ENCODE assay signal across 9 mouse cellular contexts in the genomic region with DNA sequence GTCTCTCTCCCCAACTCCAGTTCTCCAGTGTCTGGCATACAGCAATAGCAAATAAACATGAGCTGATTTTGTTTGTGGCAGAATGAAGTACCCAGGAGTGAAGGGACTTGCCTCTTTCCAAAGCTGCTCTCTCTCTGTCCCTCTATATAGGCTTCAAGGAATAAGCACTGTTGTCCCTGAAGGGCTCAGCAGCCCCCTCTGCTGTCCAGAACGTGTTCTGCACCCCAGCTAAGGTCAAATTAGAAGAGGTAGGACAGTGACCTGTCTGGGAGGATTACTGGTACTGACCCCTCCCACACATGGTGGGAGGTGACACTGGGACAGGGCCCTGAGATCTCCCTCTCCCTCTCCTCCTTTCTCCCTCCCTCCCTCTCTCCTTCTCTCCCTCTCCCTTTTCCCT.
A peak's percentile ranks its signal among the peaks of the same experiment; 100 is the strongest.
DNase-seq lines count a peak whose midpoint lies in the region; ATAC-seq and TF ChIP-seq lines count a peak whose summit lies in the region.
"Had no signal": no experiment of that assay in that cellular context is flagged by ENCODE, and none has a peak within 500 bp of the region (broad histone marks: within the 10 kb centered on the region; RNA-seq: fewer than 3 reads in every experiment).

No protein-coding gene starts in this region.

- no peak overlapping the region for H3K4me3 ChIP-seq in heart, adult 2 months
- H3K4me3 ChIP-seq in heart, embryonic 12.5 days: no peak overlapping the region
- H3K4me3 ChIP-seq in cortical plate, adult 2 months (ENCODE audit: insufficient read depth, low read length): no peak overlapping the region
- no peak overlapping the region for H3K4me3 ChIP-seq in testis, adult 2 months (ENCODE audit: control insufficient read depth, low read depth, low read length)
- H3K4me3 ChIP-seq: neural tube, embryonic 12.5 days had no signal

- intact Hi-C loops in heart, adult 2 months (cut with DNase I): no loop called here

- no peak overlapping the region for H3K4me2 ChIP-seq in heart, embryonic 12.5 days
- H3K4me2 ChIP-seq: neural tube, embryonic 12.5 days had no signal

- peak; percentile 79 for TF ChIP-seq CTCF in heart, adult 2 months (IDR thresholded peaks at IDR 0.05)
- TF ChIP-seq CTCF in cortical plate, adult 2 months (IDR thresholded peaks at IDR 0.05; ENCODE audit: extremely low read depth, insufficient read depth, low read length): peak; percentile 47
- TF ChIP-seq CTCF in testis, adult 2 months (IDR thresholded peaks at IDR 0.05; ENCODE audit: control insufficient read depth, insufficient read depth, insufficient replicate concordance, low read depth, low read length): peak; percentile 69; the same call in 1 of the 2 replicates

- 0% methylated on average over 1 of the region's 1 CpGs for WGBS in heart, adult 2 months
- WGBS in heart, embryonic 12.5 days: 0% methylated on average over 1 of the region's 1 CpGs

- no peak for TF ChIP-seq EP300 in heart, adult 2 months (IDR thresholded peaks at IDR 0.05; ENCODE audit: insufficient read depth, low read depth, low read length)

- peaks cover 4% of the 10 kb centered on the region; the same call in 1 of the 2 replicates for H3K4me1 ChIP-seq in heart, adult 2 months (ENCODE audit: control insufficient read depth, insufficient read depth, low read length)
- peaks cover 21% of the 10 kb centered on the region for H3K4me1 ChIP-seq in heart, embryonic 12.5 days (replicated peaks)
- peaks cover 2% of the 10 kb centered on the region for H3K4me1 ChIP-seq in cortical plate, adult 2 months (ENCODE audit: control insufficient read depth, insufficient read depth, low read length)
- peaks cover 8% of the 10 kb centered on the region for H3K4me1 ChIP-seq in testis, adult 2 months (ENCODE audit: control insufficient read depth, insufficient read depth, low read length)

- peak; percentile 62 to 80 for DNase-seq in heart, adult 2 months
- DNase-seq in T-cell, adult 2 months (ENCODE audit: low spot score): peak; percentile 10
- peak; percentile 38 to 66 for DNase-seq in heart, adult 9 months (ENCODE audit: low spot score in 2 of 2)
- peak; percentile 44 to 57 for DNase-seq in layer of hippocampus, postnatal 10 days (ENCODE audit: low spot score in 2 of 2)
- peak; percentile 69 to 75 for DNase-seq in lung, postnatal 4 days

- no peaks in the 10 kb centered on the region; the same call in 1 of the 2 replicates for H3K27me3 ChIP-seq in heart, adult 2 months (ENCODE audit: control insufficient read depth, insufficient read depth, low read length)
- peaks cover 7% of the 10 kb centered on the region; the same call in 1 of the 2 replicates for H3K27me3 ChIP-seq in heart, embryonic 12.5 days (replicated peaks)
- no peaks in the 10 kb centered on the region for H3K27me3 ChIP-seq in testis, adult 2 months (ENCODE audit: control insufficient read depth, insufficient read depth, low read length)

- H3K9me3 ChIP-seq in heart, embryonic 12.5 days (replicated peaks): no peaks in the 10 kb centered on the region
- H3K9me3 ChIP-seq: neural tube, embryonic 12.5 days had no signal

- no peaks in the 10 kb centered on the region for H3K79me2 ChIP-seq in heart, adult 2 months (replicated peaks; ENCODE audit: control insufficient read depth, insufficient read depth, low read length)

- no peak for TF ChIP-seq POLR2A in heart, adult 2 months (IDR thresholded peaks at IDR 0.05; ENCODE audit: insufficient read depth, low read depth, low read length)
- TF ChIP-seq POLR2A in cortical plate, adult 2 months (IDR thresholded peaks at IDR 0.05; ENCODE audit: extremely low read depth, insufficient read depth, low read length): no peak
- no peak for TF ChIP-seq POLR2A in testis, adult 2 months (IDR thresholded peaks at IDR 0.05; ENCODE audit: control insufficient read depth, low read depth, low read length)

- no peak overlapping the region for H3K9ac ChIP-seq in heart, adult 2 months (ENCODE audit: low read depth, low read length)
- H3K9ac ChIP-seq in heart, embryonic 12.5 days: no peak overlapping the region
- H3K9ac ChIP-seq: neural tube, embryonic 12.5 days had no signal

- H3K27ac ChIP-seq in heart, adult 2 months: no peak overlapping the region
- no peak overlapping the region for H3K27ac ChIP-seq in heart, embryonic 12.5 days (ENCODE audit: poor library complexity, severe bottlenecking)
- H3K27ac ChIP-seq in cortical plate, adult 2 months (ENCODE audit: insufficient read depth, low read length): no peak overlapping the region
- H3K27ac ChIP-seq in testis, adult 2 months (ENCODE audit: control insufficient read depth, insufficient read depth, low read depth, low read length): no peak overlapping the region
- H3K27ac ChIP-seq: neural tube, embryonic 12.5 days had no signal

- H3K36me3 ChIP-seq in heart, adult 2 months (ENCODE audit: control insufficient read depth, insufficient read depth, low read length): no peaks in the 10 kb centered on the region
- no peaks in the 10 kb centered on the region for H3K36me3 ChIP-seq in heart, embryonic 12.5 days
- no peaks in the 10 kb centered on the region for H3K36me3 ChIP-seq in testis, adult 2 months (ENCODE audit: control insufficient read depth, insufficient read depth, low read length)
- H3K36me3 ChIP-seq: neural tube, embryonic 12.5 days had no signal

- no peak for ATAC-seq in heart, embryonic 12.5 days (ENCODE audit: insufficient number of reproducible peaks, low FRiP score)

Comparison
In these comparisons a context has a peak if more than half of its experiments do, and no peak if none do; other contexts are left out.
1. DNase-seq: peak in every context shown above with its lines; median percentile 72 in lung, postnatal 4 days; 71 in heart, adult 2 months; 52 in heart, adult 9 months; 50 in layer of hippocampus, postnatal 10 days; 10 in T-cell, adult 2 months.